Mouse (Mus musculus): ENCODE results near the gene A230050P20Rik. TPM values are rescaled to one million over a fixed set of nuclear protein-coding genes. Genes with fewer than 3 reads are reported as not detected.
"Not testable (repeated sequence)": the region's sequence is repeated elsewhere in the genome, so short reads cannot be mapped to it uniquely, and the experiment has no call there.

A230050P20Rik gene
- 7.1 and 13.7 TPM in 2 replicates for polyA plus RNA-seq (2015; fragmentation: Nextera tagmentation; extraction: Ambion mirVana)

- Histone ChIP-seq H3K4me2 (ENCODE audit: low read length) (peak within 1 kb of the TSS; percentile 51), H3K27me3 (ENCODE audit: control insufficient read depth, insufficient read depth, low read depth, low read length) (peaks cover 32% of the 10 kb centered on the region), H3K9me3 (replicated peaks; ENCODE audit: control insufficient read depth, low read length, poor library complexity, severe bottlenecking) (no peaks in the 10 kb centered on the region), H3K4me3 (ENCODE audit: low read depth, low read length) (peak within 1 kb of the TSS; percentile 35), H3K36me3 (ENCODE audit: control insufficient read depth, insufficient read depth, low read length) (peaks cover 3% of the 10 kb centered on the region; the same call in 1 of the 2 replicates), H3K27ac (ENCODE audit: low read length) (no peak within 1 kb of the TSS), H3K9ac (ENCODE audit: low read depth, low read length) (peak within 1 kb of the TSS; percentile 55), H3K4me1 (ENCODE audit: control insufficient read depth, insufficient read depth, low read length) (no peaks in the 10 kb centered on the region)
- WGBS, result 12% methylated on average over 47 of the region's 53 CpGs
- 0 out of 2 replicates have a peak, but pooled peaks have one; percentile 47 for ATAC-seq
These were observed at the start of gene A230050P20Rik for GRCm38 (mm10) chr9:20868448-20869001. Gene A230050P20Rik (plus strand): TSS chr9:20868642.

GRCm38 (mm10) chr9:20820001-20820400 is 48.4 kb upstream of the A230050P20Rik start:
- H3K36me3 ChIP-seq (ENCODE audit: control insufficient read depth, insufficient read depth, low read length), result no peaks in the 10 kb centered on the region
- WGBS, result 74% methylated on average over 5 of the region's 5 CpGs
- no peak overlapping the region for H3K9ac ChIP-seq (ENCODE audit: low read depth, low read length)
- no peak overlapping the region for H3K27ac ChIP-seq (ENCODE audit: low read length)
- H3K4me3 ChIP-seq (ENCODE audit: low read depth, low read length), result no peak overlapping the region
- H3K27me3 ChIP-seq (ENCODE audit: control insufficient read depth, insufficient read depth, low read depth, low read length), result peaks cover 2% of the 10 kb centered on the region; the same call in 1 of the 2 replicates
- H3K4me2 ChIP-seq (ENCODE audit: low read length), result no peak overlapping the region
- H3K4me1 ChIP-seq (ENCODE audit: control insufficient read depth, insufficient read depth, low read length), result peaks cover under 1% of the 10 kb centered on the region; the same call in 1 of the 2 replicates
- H3K9me3 ChIP-seq (replicated peaks; ENCODE audit: control insufficient read depth, low read length, poor library complexity, severe bottlenecking), result no peaks in the 10 kb centered on the region
- ATAC-seq, result no peak

GRCm38 (mm10) chr9:20822821-20823220 is 45.6 kb upstream of the A230050P20Rik start:
- Histone ChIP-seq H3K4me3 (ENCODE audit: low read depth, low read length) (no peak overlapping the region), H3K27ac (ENCODE audit: low read length) (no peak overlapping the region), H3K9me3 (replicated peaks; ENCODE audit: control insufficient read depth, low read length, poor library complexity, severe bottlenecking) (no peaks in the 10 kb centered on the region), H3K36me3 (ENCODE audit: control insufficient read depth, insufficient read depth, low read length) (no peaks in the 10 kb centered on the region), H3K9ac (ENCODE audit: low read depth, low read length) (no peak overlapping the region), H3K4me2 (ENCODE audit: low read length) (no peak overlapping the region), H3K4me1 (ENCODE audit: control insufficient read depth, insufficient read depth, low read length) (no peaks in the 10 kb centered on the region), H3K27me3 (ENCODE audit: control insufficient read depth, insufficient read depth, low read depth, low read length) (no peaks in the 10 kb centered on the region)
- ATAC-seq, result no peak
- WGBS, result 87% methylated on average over 3 of the region's 3 CpGs

GRCm38 (mm10) chr9:20825781-20826180 is 42.7 kb upstream of the A230050P20Rik start:
- ATAC-seq, result no peak
- Histone ChIP-seq H3K4me3 (ENCODE audit: low read depth, low read length) (no peak overlapping the region), H3K36me3 (ENCODE audit: control insufficient read depth, insufficient read depth, low read length) (no peaks in the 10 kb centered on the region), H3K27me3 (ENCODE audit: control insufficient read depth, insufficient read depth, low read depth, low read length) (no peaks in the 10 kb centered on the region), H3K4me1 (ENCODE audit: control insufficient read depth, insufficient read depth, low read length) (no peaks in the 10 kb centered on the region), H3K27ac (ENCODE audit: low read length) (no peak overlapping the region), H3K9me3 (replicated peaks; ENCODE audit: control insufficient read depth, low read length, poor library complexity, severe bottlenecking) (no peaks in the 10 kb centered on the region), H3K4me2 (ENCODE audit: low read length) (no peak overlapping the region), H3K9ac (ENCODE audit: low read depth, low read length) (no peak overlapping the region)
- WGBS, result 76% methylated on average over 5 of the region's 5 CpGs

- no peak for ATAC-seq
- Histone ChIP-seq H3K4me2 (ENCODE audit: low read length) (no peak overlapping the region), H3K4me3 (ENCODE audit: low read depth, low read length) (no peak overlapping the region), H3K4me1 (ENCODE audit: control insufficient read depth, insufficient read depth, low read length) (0 out of 2 replicates have a peak, but pooled peaks cover 2% of the 10 kb centered on the region), H3K9me3 (replicated peaks; ENCODE audit: control insufficient read depth, low read length, poor library complexity, severe bottlenecking) (no peaks in the 10 kb centered on the region), H3K36me3 (ENCODE audit: control insufficient read depth, insufficient read depth, low read length) (no peaks in the 10 kb centered on the region), H3K9ac (ENCODE audit: low read depth, low read length) (no peak overlapping the region), H3K27ac (ENCODE audit: low read length) (no peak overlapping the region), H3K27me3 (ENCODE audit: control insufficient read depth, insufficient read depth, low read depth, low read length) (no peaks in the 10 kb centered on the region)
- WGBS, result 100% methylated on average over 1 of the region's 1 CpGs
These were observed 40.3 kb upstream of the A230050P20Rik start for GRCm38 (mm10) chr9:20828127-20828526.

GRCm38 (mm10) chr9:20830901-20831643 is 37.4 kb upstream of the A230050P20Rik start:
- Histone ChIP-seq H3K27me3 (ENCODE audit: control insufficient read depth, insufficient read depth, low read depth, low read length) (no peaks in the 10 kb centered on the region), H3K36me3 (ENCODE audit: control insufficient read depth, insufficient read depth, low read length) (no peaks in the 10 kb centered on the region), H3K9me3 (replicated peaks; ENCODE audit: control insufficient read depth, low read length, poor library complexity, severe bottlenecking) (no peaks in the 10 kb centered on the region), H3K9ac (ENCODE audit: low read depth, low read length) (peak overlapping the region; percentile 61), H3K27ac (ENCODE audit: low read length) (peak overlapping the region; percentile 47; the same call in 1 of the 2 replicates), H3K4me3 (ENCODE audit: low read depth, low read length) (no peak overlapping the region; the same call in 1 of the 2 replicates), H3K4me2 (ENCODE audit: low read length) (peak overlapping the region; percentile 52), H3K4me1 (ENCODE audit: control insufficient read depth, insufficient read depth, low read length) (0 out of 2 replicates have a peak, but pooled peaks cover 2% of the 10 kb centered on the region)
- peak; percentile 94 for ATAC-seq
- 15% methylated on average over 19 of the region's 19 CpGs for WGBS

GRCm38 (mm10) chr9:20834881-20835280 is 33.6 kb upstream of the A230050P20Rik start:
- no peak overlapping the region for H3K4me3 ChIP-seq (ENCODE audit: low read depth, low read length)
- 0 out of 2 replicates have a peak, but pooled peaks cover 2% of the 10 kb centered on the region for H3K4me1 ChIP-seq (ENCODE audit: control insufficient read depth, insufficient read depth, low read length)
- no peak overlapping the region for H3K9ac ChIP-seq (ENCODE audit: low read depth, low read length)
- no peak for ATAC-seq
- no peak overlapping the region for H3K4me2 ChIP-seq (ENCODE audit: low read length)
- no peaks in the 10 kb centered on the region for H3K36me3 ChIP-seq (ENCODE audit: control insufficient read depth, insufficient read depth, low read length)
- no peaks in the 10 kb centered on the region for H3K27me3 ChIP-seq (ENCODE audit: control insufficient read depth, insufficient read depth, low read depth, low read length)
- 71% methylated on average over 1 of the region's 1 CpGs for WGBS
- H3K9me3 ChIP-seq (replicated peaks; ENCODE audit: control insufficient read depth, low read length, poor library complexity, severe bottlenecking), result no peaks in the 10 kb centered on the region
- no peak overlapping the region for H3K27ac ChIP-seq (ENCODE audit: low read length)

- not testable (repeated sequence) for H3K36me3 ChIP-seq (ENCODE audit: control insufficient read depth, insufficient read depth, low read length); H3K27ac ChIP-seq (ENCODE audit: low read length); ATAC-seq; H3K4me1 ChIP-seq (ENCODE audit: control insufficient read depth, insufficient read depth, low read length); H3K9ac ChIP-seq (ENCODE audit: low read depth, low read length); H3K4me3 ChIP-seq (ENCODE audit: low read depth, low read length); H3K9me3 ChIP-seq (replicated peaks; ENCODE audit: control insufficient read depth, low read length, poor library complexity, severe bottlenecking); H3K27me3 ChIP-seq (ENCODE audit: control insufficient read depth, insufficient read depth, low read depth, low read length); H3K4me2 ChIP-seq (ENCODE audit: low read length)
- 90% methylated on average over 11 of the region's 11 CpGs for WGBS
These were observed 32.9 kb upstream of the A230050P20Rik start for GRCm38 (mm10) chr9:20835431-20835954.

Data from midbrain, embryonic 16.5 days (tissue).